Comparison of ENCODE assay signal across 14 mouse cellular contexts in genomic region chr11:33193695-33194094, GRCm38 (mm10). TPM values are rescaled to one million over a fixed set of nuclear protein-coding genes. Genes with fewer than 3 reads are reported as not detected.
DNase-seq lines count a peak whose midpoint lies in the region; ATAC-seq lines count a peak whose summit lies in the region.
"Had no signal": no experiment of that assay in that cellular context is flagged by ENCODE, and none has a peak within 500 bp of the region (broad histone marks: within the 10 kb centered on the region; RNA-seq: fewer than 3 reads in every experiment).

No protein-coding gene starts in this region.

- ATAC-seq in heart, embryonic 12.5 days (ENCODE audit: insufficient number of reproducible peaks, low FRiP score), result no peak
- ATAC-seq in embryonic facial prominence, embryonic 15.5 days (ENCODE audit: insufficient number of reproducible peaks, low FRiP score, low TSS enrichment, low read depth), result no peak
- ATAC-seq in midbrain, embryonic 12.5 days (ENCODE audit: low FRiP score, low read depth), result peak; percentile 83

- peaks cover 77% of the 10 kb centered on the region for H3K27me3 ChIP-seq in heart, embryonic 12.5 days (replicated peaks)
- peaks cover 77% of the 10 kb centered on the region for H3K27me3 ChIP-seq in embryonic facial prominence, embryonic 15.5 days
- H3K27me3 ChIP-seq in midbrain, embryonic 12.5 days, result peaks cover 73% of the 10 kb centered on the region

- no peak overlapping the region for H3K9ac ChIP-seq in heart, embryonic 12.5 days
- H3K9ac ChIP-seq in embryonic facial prominence, embryonic 15.5 days, result no peak overlapping the region
- H3K9ac ChIP-seq in midbrain, embryonic 12.5 days (replicated peaks), result no peak overlapping the region

- H3K36me3 ChIP-seq in heart, embryonic 12.5 days, result no peaks in the 10 kb centered on the region
- no peaks in the 10 kb centered on the region for H3K36me3 ChIP-seq in embryonic facial prominence, embryonic 15.5 days
- H3K36me3 ChIP-seq in midbrain, embryonic 12.5 days, result no peaks in the 10 kb centered on the region

- H3K4me3 ChIP-seq in heart, embryonic 12.5 days, result 0 out of 2 replicates have a peak overlapping the region, but pooled peaks have one; percentile 4
- H3K4me3 ChIP-seq in embryonic facial prominence, embryonic 15.5 days (replicated peaks), result no peak overlapping the region
- peak overlapping the region; percentile 19; the same call in 1 of the 2 replicates for H3K4me3 ChIP-seq in midbrain, embryonic 12.5 days
- H3K4me3 ChIP-seq: erythroblast, embryonic 14.5 days had no signal

- intact Hi-C loops in heart, postnatal 10 days (cut with DNase I), result no loop called here
- intact Hi-C loops in left cerebral cortex, postnatal 4 days (cut with DNase I), result no loop called here

- DNase-seq in heart, postnatal 10 days, result no peak
- peak; percentile 71 for DNase-seq in ES-CJ7 (ENCODE audit: low read depth, low spot score)
- DNase-seq in thymus, postnatal 14 days, result no peak
- DNase-seq in left cerebral cortex, postnatal 4 days, result no peak
- DNase-seq in cerebellum, adult 8-10 months, result no peak
- DNase-seq: kidney, adult 2 months; lung, postnatal 36 days had no signal

- WGBS in heart, embryonic 12.5 days, result 2% methylated on average over 12 of the region's 12 CpGs
- 2% methylated on average over 12 of the region's 12 CpGs for WGBS in embryonic facial prominence, embryonic 15.5 days
- under 1% methylated on average over 12 of the region's 12 CpGs for WGBS in midbrain, embryonic 12.5 days

- H3K4me2 ChIP-seq in heart, embryonic 12.5 days, result peak overlapping the region; percentile 14; the same call in 1 of the 2 replicates
- peak overlapping the region; percentile 22; the same call in 1 of the 2 replicates for H3K4me2 ChIP-seq in embryonic facial prominence, embryonic 15.5 days (replicated peaks)
- peak overlapping the region; percentile 33 for H3K4me2 ChIP-seq in midbrain, embryonic 12.5 days (replicated peaks)

- H3K27ac ChIP-seq in heart, embryonic 12.5 days (ENCODE audit: poor library complexity, severe bottlenecking), result no peak overlapping the region
- no peak overlapping the region for H3K27ac ChIP-seq in embryonic facial prominence, embryonic 15.5 days (replicated peaks)
- H3K27ac ChIP-seq in midbrain, embryonic 12.5 days (replicated peaks), result no peak overlapping the region

- 0 out of 2 replicates have a peak, but pooled peaks cover 6% of the 10 kb centered on the region for H3K4me1 ChIP-seq in heart, embryonic 12.5 days (replicated peaks)
- H3K4me1 ChIP-seq in embryonic facial prominence, embryonic 15.5 days, result 0 out of 2 replicates have a peak, but pooled peaks cover 7% of the 10 kb centered on the region
- peaks cover 3% of the 10 kb centered on the region; the same call in 1 of the 2 replicates for H3K4me1 ChIP-seq in midbrain, embryonic 12.5 days

- peaks cover 9% of the 10 kb centered on the region for H3K9me3 ChIP-seq in heart, embryonic 12.5 days (replicated peaks)
- H3K9me3 ChIP-seq in embryonic facial prominence, embryonic 15.5 days (replicated peaks), result no peaks in the 10 kb centered on the region
- H3K9me3 ChIP-seq in midbrain, embryonic 12.5 days, result peaks cover 7% of the 10 kb centered on the region; the same call in 1 of the 2 replicates

RNA-seq across cellular contexts. Expression of gene Tlx3, which starts 9.7 kb away (rescaled TPM):
- not detected in 2 replicates for polyA plus RNA-seq in heart, embryonic 12.5 days (2016; fragmentation: Nextera tagmentation; extraction: Ambion mirVana)
- total RNA-seq in heart, postnatal 10 days (2021), result not detected
- polyA plus RNA-seq in embryonic facial prominence, embryonic 15.5 days (2015; fragmentation: Nextera tagmentation; extraction: Ambion mirVana), result 0.52 and 0.63 TPM in 2 replicates
- 4.3 and 5.0 TPM in 2 replicates for polyA plus RNA-seq in midbrain, embryonic 12.5 days (2016; fragmentation: Nextera tagmentation; extraction: Ambion mirVana)
- not detected for total RNA-seq in left cerebral cortex, postnatal 4 days (2021)
- total RNA-seq: gastrocnemius, postnatal 4 days; left cerebral cortex, postnatal 25 days had no signal
- polyA plus RNA-seq: C2C12; kidney, adult 2 months had no signal

RNA-seq across cellular contexts. Expression of gene Npm1, which starts 30.7 kb away (rescaled TPM):
- polyA plus RNA-seq in heart, embryonic 12.5 days (2016; fragmentation: Nextera tagmentation; extraction: Ambion mirVana), result 513 and 525 TPM in 2 replicates
- total RNA-seq in heart, postnatal 10 days (2021), result 100 to 1,000 TPM; 202 to 225 TPM
- 769 and 852 TPM in 2 replicates for polyA plus RNA-seq in embryonic facial prominence, embryonic 15.5 days (2015; fragmentation: Nextera tagmentation; extraction: Ambion mirVana)
- 647 and 719 TPM in 2 replicates for polyA plus RNA-seq in midbrain, embryonic 12.5 days (2016; fragmentation: Nextera tagmentation; extraction: Ambion mirVana)
- total RNA-seq in left cerebral cortex, postnatal 4 days (2021), result 100 to 1,000 TPM; 303 to 338 TPM

RNA-seq across cellular contexts. Expression of gene Fgf18, which starts 46.5 kb away (rescaled TPM):
- polyA plus RNA-seq in heart, embryonic 12.5 days (2016; fragmentation: Nextera tagmentation; extraction: Ambion mirVana), result 2.6 TPM in 2 replicates
- total RNA-seq in heart, postnatal 10 days (2021), result 1 to 10 TPM; 6.1 to 7.3 TPM
- 9.5 and 10.3 TPM in 2 replicates for polyA plus RNA-seq in embryonic facial prominence, embryonic 15.5 days (2015; fragmentation: Nextera tagmentation; extraction: Ambion mirVana)
- 3.0 and 3.6 TPM in 2 replicates for polyA plus RNA-seq in midbrain, embryonic 12.5 days (2016; fragmentation: Nextera tagmentation; extraction: Ambion mirVana)
- 1 to 10 TPM; 7.4 to 8.4 TPM for total RNA-seq in left cerebral cortex, postnatal 4 days (2021)
- polyA plus RNA-seq: erythroblast, embryonic 14.5 days had no signal
